Mouse (Mus musculus) kidney, postnatal 4 days (tissue): ENCODE data around the gene Atp6v0a1.

Experiments
- DNase-seq, 2 experiments: peaks; one replicate each; pipeline ENCODE4 v3.0.0; 2021; ENCODE audit warnings: mixed read lengths in 2 of 2

Atp6v0a1 gene

DNA sequence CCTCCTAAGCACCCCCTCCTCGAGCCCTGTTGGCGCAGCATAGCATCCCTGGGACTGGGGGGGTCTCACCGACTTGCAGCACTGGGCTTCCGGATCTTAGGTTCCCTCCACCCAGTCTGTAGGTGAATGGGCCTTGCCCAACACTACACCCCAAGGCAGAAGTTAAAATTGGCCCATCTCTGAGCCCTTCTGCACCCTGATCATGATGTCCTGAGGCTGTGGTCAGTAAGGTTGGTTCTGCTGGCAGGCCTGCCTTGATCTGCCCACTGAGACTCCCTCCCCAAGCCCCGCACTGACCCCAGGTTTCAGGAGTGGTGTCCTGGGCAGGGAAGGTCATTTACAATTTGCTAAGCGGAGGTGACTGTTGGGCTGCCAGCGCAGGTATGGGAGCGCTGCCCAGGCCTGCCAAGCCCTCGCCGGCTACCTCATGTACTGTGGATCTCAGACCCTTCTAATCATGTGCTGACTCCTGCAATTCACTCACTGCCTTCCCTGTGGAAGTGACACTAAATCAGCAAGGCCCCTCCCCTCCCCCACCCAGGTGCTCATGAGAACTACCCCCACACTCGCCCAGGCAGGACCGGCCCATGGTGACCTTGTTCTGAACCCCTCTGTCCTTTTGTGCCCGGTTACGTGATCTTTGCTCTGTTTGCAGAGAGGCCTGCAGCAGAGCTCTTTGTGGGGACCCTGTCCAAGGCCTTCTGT lies 53.9 kb downstream of the Atp6v0a1 start:
- peak in 1 of 2 experiments; percentile 34 for DNase-seq

DNA sequence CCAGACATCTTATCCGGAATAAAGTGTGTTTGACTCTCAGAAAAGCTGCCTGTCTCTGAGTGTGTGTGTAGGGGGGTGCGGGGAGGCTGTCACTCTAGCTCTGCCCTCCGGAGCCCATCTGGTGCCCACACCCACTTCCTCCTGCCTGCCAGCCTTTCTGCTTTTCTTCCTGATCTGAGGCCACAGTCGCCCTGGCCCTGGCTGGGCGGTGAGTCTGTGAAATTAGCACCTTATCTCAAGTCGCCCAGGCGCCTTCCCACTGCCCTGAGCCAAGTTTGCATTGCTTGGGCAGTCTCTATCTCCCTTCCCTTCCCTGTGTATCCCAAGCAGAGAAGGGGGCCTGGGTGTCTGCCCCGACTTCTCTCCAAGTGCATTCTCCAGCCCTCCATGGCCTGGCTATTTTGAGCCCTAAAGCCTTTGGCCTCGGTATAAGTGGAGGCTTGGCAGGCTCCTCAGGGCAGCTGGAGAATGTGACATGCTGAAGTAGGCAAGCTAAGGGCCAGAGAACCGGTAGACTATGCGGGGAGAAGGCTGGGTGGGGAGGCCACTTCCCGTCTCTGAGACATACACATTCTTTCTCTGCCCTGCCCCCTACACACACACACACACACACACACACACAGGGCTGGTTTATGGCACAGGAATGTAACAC lies 54.5 kb downstream of the Atp6v0a1 start:
- DNase-seq: peak; percentile 67 to 78

DNA sequence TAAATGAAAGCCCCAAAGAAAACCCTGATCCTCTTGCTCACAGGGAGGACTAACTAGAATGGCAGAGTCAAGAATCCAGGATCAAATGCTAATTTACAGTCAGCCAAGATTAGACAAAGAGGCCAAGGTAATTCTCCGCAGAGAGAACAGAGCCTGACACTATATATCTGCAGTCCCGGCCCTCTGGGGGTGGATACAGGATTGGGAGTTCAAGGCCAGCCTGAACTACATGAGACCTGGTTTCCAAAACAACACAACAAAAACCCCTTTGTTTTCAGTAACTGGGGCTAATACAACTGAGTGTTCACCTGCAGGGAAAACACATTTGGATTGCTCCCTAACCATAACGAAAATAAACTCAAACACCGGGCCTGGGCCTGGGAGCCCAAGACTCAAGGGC lies 55.2 kb downstream of the Atp6v0a1 start:
- DNase-seq: no peak

GRCm38 (mm10) chr11:101065002-101065401 lies 55.8 kb downstream of the Atp6v0a1 start:
- DNase-seq: no peak

GRCm38 (mm10) chr11:101066549-101067412 lies 57.5 kb downstream of the Atp6v0a1 start:
- peak; percentile 93 to 94 for DNase-seq

DNA sequence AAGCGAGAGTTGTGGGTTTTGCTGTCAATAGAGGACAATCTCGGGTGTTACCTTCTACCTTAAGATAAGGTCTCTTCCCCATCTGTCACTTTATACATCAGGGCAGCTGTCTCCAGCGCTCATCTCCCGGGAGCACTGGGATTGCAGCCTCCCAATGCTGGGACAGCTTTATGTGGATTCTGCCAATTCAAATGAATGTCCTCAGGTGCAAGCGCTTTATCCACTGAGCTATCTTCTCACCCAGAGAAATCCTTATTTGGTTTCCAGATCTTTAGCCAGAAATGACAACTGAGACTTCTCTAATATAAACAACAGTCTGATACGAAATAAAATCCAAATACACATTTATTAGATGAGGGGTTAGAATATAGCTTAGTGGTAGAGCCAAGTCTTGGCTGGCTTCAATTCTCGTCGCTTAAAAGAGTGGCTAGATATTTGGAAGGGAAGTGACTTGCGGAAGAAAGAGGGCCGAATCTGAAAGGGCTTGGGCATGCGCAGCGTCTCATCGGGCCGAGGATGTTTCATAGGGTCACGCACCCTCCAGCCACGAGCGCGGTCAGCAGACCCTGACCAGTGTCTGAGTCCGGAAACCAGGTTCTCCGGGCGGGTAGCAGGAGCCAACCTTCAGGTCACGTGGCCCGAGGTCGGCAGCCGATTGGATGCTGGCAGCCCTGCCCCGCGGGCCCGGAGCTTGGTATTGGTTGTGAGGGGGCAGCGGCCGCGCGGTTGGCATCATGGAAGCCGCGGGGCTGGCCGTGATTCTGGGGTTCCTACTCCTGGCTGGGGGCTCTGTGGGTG lies 60.3 kb downstream of the Atp6v0a1 start, which contains the start of gene Naglu:
Naglu (plus strand) TSS at position 622 of the 798 bp plus-strand sequence.
- DNase-seq: peak; percentile 96 to 98

DNA sequence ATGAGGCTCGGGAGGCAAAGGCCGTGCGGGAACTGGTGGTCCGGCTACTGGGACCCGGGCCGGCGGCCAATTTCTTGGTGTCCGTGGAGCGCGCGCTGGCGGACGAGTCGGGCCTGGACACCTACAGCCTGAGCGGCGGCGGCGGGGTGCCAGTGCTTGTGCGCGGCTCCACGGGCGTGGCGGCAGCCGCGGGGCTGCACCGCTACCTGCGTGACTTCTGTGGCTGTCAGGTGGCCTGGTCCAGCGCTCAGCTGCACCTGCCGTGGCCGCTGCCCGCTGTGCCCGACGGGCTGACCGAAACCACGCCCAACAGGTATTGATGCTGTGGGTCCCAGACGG lies 60.9 kb downstream of the Atp6v0a1 start:
- DNase-seq: no peak

DNA sequence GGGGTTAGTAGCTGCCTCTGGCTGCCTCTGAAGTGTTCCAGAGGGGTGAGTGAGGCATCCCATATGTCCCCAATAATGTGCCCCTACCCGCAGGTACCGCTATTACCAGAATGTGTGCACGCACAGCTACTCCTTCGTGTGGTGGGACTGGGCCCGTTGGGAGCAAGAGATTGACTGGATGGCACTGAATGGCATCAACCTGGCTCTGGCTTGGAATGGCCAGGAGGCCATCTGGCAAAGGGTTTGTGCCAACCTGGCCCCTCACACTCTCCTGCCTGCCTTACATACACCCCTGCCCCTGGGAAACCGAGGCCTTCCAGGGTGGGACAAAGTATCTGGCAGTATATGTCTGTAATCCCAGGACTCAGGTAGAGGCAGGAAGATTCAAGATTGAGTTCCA lies 61.7 kb downstream of the Atp6v0a1 start:
- DNase-seq: no peak

DNA sequence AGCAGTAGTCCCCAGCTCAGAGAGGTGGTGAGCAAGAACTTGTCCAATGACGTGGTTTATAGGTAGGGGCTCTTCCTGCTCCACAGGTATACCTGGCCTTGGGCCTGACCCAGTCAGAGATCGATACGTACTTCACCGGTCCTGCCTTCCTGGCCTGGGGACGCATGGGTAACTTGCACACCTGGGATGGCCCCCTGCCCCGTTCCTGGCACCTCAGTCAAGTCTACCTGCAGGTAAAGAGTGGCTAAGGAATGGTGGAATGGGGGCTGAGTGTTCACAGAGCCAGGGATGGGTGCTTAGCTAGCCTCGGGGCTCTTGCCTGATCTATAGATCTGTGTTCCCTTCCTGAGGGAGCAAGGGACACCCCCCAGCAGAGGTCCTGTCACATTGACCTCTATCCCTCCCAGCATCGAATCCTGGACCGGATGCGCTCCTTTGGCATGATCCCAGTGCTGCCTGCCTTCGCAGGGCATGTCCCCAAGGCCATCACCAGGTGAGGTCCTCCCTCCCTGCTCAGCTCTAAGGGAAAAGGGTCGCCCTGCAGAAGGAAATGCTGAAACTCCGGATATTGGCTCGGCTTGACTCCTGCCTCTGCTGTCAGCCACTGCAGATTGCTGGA lies 62.7 kb downstream of the Atp6v0a1 start:
- DNase-seq: no peak

- no peak for DNase-seq
Observed at GRCm38 (mm10) chr11:101078121-101078520, 68.9 kb downstream of the Atp6v0a1 start, which contains the start of gene Hsd17b1. Hsd17b1 (plus strand) TSS chr11:101078411.

GRCm38 (mm10) chr11:101079746-101080145 lies 70.5 kb downstream of the Atp6v0a1 start:
- peak in 1 of 2 experiments; percentile 43 for DNase-seq

DNA sequence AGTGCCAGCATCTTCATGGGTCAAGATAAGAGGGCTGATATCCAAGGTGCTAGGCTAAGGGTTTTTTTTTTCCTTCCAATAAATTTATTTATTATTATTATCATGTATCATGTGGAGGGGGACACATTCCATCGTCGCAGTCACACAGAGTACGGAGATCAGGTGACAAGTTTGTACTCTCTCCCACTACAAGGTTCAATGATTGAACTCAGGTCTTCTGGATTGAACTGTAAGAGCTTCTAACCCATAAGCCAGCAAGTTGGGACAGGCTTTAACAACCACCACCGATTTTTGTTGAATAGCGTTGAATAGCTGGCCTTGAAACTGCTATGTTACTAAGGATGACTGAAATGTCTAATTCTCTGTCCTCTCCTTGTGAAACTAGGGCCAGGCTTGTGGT lies 71.2 kb downstream of the Atp6v0a1 start:
- DNase-seq: no peak

DNA sequence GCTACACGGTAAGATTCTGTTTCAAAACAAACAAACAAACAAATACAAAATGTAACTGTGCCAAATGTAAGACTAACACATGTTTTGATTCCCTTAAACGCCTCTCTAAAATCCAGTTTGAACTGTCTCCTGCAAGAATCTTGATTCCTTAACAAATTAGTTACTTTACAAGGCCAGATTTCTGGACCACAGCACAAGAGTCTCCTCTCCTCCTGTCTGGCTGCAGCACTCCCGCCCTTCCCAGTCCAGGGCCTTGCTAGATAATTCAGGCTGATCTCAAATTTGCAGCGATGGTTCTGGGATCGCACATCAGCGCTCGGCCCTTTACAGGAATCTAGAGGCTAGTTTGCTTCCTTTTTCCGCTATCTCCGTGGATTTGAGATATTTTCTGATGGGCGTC lies 72.4 kb downstream of the Atp6v0a1 start:
- peak in 1 of 2 experiments; percentile 34 for DNase-seq

DNA sequence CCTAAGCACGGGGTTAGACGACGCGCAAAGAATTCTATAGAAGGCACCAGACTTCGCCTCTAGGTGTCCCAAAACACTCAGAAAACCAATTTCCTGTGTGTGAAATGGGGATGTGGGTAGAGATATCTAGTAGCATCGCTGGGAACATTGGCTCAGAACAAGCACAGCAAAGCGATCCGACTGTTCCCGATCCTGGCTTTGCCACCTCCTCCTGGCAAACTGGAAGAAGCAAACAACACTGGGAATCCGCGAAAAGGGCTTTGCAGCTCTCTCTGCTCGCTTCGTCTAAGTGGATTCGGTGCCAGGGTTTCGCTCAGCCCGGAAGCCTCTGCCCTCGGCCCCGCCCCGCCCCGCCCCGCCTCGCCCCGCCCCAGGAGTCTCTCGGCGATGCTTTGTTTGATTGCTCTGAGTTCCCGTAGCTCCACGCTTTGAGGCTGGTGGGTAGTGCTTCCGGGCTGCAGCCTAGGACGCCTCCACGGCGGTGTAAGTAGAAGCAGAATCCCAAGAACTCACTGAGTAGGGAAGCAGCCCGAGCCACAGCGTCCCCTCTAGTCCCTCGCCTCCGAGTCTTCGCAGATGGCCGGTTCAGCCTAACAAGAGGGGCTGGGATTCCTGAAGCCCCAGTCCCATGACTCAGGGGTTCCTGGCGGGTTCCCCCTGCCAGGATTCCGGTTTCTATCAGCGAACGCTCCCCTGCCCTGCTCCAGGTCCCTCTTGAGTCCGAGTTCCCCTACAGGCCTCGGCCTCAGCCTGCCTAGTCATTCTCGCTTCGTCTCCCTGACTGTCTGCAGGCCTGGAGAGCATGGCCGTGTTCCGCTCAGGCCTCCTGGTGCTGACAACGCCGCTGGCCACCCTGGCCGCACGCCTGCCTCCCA lies 73.2 kb downstream of the Atp6v0a1 start, which contains the start of gene Coasy:
Coasy (plus strand) TSS at position 358 of the 875 bp plus-strand sequence.
- DNase-seq: peak; percentile 86 to 92

GRCm38 (mm10) chr11:101083083-101083697 lies 73.9 kb downstream of the Atp6v0a1 start:
- DNase-seq: peak; percentile 49 to 69

GRCm38 (mm10) chr11:101084246-101084645 lies 75.0 kb downstream of the Atp6v0a1 start:
- no peak for DNase-seq

DNA sequence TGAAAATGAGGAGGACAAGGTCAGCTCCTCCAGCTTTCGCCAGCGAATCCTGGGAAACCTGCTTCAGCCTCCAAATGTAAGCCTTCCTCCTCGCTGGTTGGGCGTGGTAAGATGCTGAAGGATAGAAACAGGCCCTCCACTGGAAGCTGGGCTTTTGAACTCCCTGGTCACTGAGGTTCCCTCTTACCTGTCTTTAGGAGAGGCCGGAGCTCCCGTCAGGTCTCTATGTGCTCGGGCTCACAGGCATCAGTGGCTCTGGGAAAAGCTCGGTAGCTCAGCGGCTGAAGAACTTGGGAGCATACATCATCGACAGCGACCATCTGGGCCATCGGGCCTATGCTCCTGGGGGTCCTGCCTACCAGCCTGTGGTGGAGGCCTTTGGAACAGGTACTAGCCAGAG lies 75.6 kb downstream of the Atp6v0a1 start:
- no peak for DNase-seq

- no peak for DNase-seq
Observed at GRCm38 (mm10) chr11:101085617-101086322, 76.5 kb downstream of the Atp6v0a1 start.

DNA sequence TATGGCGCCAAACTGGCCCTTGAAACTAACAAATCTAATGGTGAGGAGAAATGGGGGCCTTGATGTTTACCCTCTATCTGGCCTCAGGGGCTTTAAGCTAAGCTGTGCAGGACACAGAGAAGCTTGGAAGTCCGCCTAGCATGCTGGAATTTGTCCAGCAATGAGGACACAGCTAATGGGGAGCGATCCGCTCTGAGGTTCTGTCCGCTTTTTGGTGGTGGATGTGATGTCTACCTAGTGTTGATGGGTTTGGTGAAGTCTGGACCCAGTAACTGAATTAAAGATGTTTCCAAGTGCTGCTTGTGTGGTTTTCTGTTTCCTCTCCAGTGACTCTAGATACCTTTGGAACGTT lies 77.0 kb downstream of the Atp6v0a1 start:
- peak in 1 of 2 experiments; percentile 29 for DNase-seq
